Mouse (Mus musculus) adrenal gland, adult (tissue): ENCODE measurements around the gene Arpp21.

ENCODE experiments used
- DNase-seq, 2 experiments: peaks; one replicate each; pipeline ENCODE4 v3.0.0; 2022 to 2023; ENCODE audit warnings: low spot score in 1 of 2; ENCODE audit not compliant: inconsistent age in 2 of 2

Gene Arpp21

GRCm38 (mm10) chr9:112023562-112024015 lies 212.1 kb downstream of the Arpp21 start:
- DNase-seq = peak; percentile 33 to 41

DNA sequence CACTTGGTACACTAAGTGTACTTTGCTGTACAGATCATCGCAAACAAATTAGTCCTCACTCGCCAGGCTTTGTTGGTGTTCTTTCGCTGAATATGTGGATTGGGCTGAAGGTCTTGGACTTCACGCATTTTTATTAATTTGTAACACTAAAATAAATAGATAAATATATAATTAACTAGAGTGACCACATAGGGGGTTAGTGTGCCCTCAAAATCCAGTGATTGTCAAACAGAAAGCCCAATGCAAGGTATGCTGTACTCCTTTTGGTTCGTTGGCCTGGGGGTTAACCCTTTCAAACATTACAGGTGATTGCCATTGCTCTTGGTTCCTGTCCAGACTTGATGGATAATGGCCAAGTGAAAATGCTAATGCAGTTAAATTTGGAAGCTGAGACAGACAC lies 212.6 kb downstream of the Arpp21 start:
- no peak for DNase-seq
